Mouse (Mus musculus): ENCODE data around the gene Lrch2.
"Not testable (repeated sequence)": the region's sequence is repeated elsewhere in the genome, so short reads cannot be mapped to it uniquely, and the experiment has no call there.

Lrch2 gene

DNA sequence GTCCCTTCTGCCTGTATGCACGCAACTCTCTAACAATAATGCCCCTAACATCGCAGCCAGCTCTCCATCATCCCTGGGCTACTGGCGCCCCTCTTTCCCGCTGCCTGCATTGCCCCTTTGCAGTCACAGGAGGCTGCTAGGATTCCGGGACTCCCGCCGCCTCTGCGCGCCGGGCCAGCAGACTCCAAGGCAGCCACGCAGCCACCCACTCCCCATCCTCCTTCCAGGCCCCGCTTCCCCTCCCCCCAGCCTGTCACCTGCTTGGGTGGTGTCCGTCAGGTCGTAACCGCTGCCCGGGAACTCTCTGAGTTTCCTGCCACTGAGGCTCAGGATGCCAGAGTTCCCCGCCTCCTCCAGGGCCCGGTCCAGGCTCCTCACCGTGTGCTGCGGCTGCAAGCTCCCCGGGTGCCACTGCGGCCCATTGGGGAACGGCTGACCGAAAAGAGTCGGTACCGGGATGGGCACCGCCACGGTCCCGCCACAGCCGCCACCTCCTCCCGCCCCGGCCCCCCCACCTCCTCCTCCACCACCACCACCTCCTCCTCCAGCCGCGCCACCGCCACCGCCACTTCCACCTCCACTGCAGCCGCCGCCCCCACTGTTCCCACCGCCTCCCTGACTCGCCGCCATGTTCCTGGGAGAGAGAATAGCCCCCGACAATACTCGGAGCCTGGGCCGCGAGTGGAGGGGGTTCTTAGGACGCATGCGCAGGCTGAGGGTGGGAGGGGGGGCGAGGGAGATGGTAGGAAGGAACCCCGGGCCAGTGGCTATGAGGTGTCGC, at the start of gene Lrch2:
Lrch2 (minus strand) TSS at position 661 of the 781 bp plus-strand sequence.
- no peak for DNase-seq

- no peak for DNase-seq
Measured at GRCm38 (mm10) chrX:147540934-147541870, 12.7 kb downstream of the Lrch2 start.

GRCm38 (mm10) chrX:147538377-147538776, 15.5 kb downstream of the Lrch2 start:
- no peak for DNase-seq

DNA sequence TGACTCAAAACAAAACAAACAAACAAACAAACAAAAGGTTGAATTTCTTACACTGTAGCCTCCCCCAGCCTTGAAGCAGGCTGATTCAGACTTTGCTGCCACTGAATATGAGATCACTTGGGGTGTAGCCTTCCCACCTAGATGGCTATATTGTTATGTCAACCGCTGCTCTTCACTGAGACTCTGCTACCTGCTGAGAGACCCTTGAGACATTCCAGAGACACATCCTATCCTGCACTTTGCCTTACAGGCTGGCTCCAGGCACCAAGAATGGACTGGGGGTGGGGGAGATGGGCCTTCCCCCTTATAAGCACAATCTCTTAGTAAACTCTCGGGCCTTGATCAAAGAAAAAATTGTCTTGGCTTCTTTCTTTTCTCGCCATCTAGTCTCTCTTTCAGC, 16.8 kb downstream of the Lrch2 start:
- not testable (repeated sequence) for DNase-seq

- DNase-seq = no peak
Measured at GRCm38 (mm10) chrX:147535616-147536015, 18.3 kb downstream of the Lrch2 start.

- DNase-seq = no peak
Measured at GRCm38 (mm10) chrX:147531675-147532074, 22.2 kb downstream of the Lrch2 start.

- DNase-seq = no peak
Measured at GRCm38 (mm10) chrX:147527646-147528172, 26.2 kb downstream of the Lrch2 start.

GRCm38 (mm10) chrX:147489551-147489950, 64.3 kb downstream of the Lrch2 start:
- DNase-seq = no peak

DNA sequence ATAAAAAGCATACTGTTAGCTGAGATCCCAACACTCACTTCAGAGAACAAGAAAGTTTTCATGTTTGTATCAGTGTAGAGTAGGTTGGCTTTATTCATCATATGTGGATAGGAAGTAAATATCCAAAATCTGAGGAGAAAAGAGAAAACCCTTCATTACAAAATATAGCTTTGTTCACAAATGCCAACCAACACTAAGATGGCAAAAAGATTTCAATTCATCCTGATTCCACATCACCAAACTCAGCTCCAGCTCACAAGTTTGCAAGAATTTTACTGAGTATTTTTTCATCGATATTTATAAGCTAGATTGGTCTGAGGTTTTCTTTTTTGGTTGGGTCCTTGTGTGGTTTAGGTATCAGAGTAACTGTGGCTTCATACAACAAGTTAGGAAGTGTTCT, 100.3 kb downstream of the Lrch2 start, which contains the start of gene Vmn1r239-ps:
Vmn1r239-ps (minus strand) TSS at position 101 of the 400 bp plus-strand sequence.
- not testable (repeated sequence) for DNase-seq

- DNase-seq = no peak
Measured at GRCm38 (mm10) chrX:147443386-147443785, 110.5 kb downstream of the Lrch2 start.

DNA sequence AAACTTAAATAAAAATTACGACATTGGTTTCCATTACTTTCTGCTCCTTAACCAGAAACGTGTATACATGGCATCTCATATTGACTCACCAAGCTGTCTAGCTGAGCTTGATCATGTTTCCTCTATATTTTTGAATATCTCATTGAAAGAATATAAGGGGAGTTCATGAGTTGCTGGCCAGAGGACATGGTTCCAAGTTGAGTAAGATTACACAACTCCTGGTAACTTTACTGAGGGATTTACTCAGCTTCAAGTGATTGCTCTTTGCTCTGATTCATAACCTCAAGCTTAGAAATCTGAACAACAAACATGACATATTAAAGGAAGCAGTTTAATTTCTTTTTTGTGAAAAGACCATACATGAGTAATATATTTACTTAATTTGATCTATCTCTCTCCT, 118.5 kb downstream of the Lrch2 start:
- no peak for DNase-seq

- no peak for DNase-seq
Measured at GRCm38 (mm10) chrX:147429753-147430152, 124.1 kb downstream of the Lrch2 start.

DNA sequence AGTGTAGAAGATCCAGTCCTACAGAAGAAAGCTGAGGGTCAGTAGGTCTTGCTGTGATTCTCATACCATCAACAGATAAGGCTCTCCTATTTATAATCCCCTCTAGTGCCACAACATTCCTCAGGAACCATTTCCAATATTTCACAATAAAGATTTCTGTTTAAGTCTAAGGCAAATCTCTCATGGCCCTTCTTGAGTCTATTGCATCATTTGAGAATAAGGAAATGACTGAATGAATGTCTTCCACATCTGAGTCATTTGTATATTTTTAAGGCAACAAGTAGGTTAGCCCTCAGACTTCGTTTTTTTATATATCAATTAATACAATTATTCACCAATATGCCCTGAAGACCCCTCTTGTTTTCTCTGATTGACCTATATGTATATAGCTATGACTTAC, 124.8 kb downstream of the Lrch2 start, which contains the start of gene Il13ra2:
Il13ra2 (minus strand) TSS at position 64 of the 400 bp plus-strand sequence.
- no peak for DNase-seq
